9 mouse cellular contexts compared by ENCODE assay signal in genomic region chr16:92514896-92515295, GRCm38 (mm10). TPM values are rescaled to one million over a fixed set of nuclear protein-coding genes. Genes with fewer than 3 reads are reported as not detected.
A peak's percentile ranks its signal among the peaks of the same experiment; 100 is the strongest.
DNase-seq lines count a peak whose midpoint lies in the region; ATAC-seq and TF ChIP-seq lines count a peak whose summit lies in the region.
"Not testable (repeated sequence)": the region's sequence is repeated elsewhere in the genome, so short reads cannot be mapped to it uniquely, and the experiment has no call there.
"Had no signal": no experiment of that assay in that cellular context is flagged by ENCODE, and none has a peak within 500 bp of the region (broad histone marks: within the 10 kb centered on the region; RNA-seq: fewer than 3 reads in every experiment).

No protein-coding gene starts in this region.

- not testable (repeated sequence) for H3K9me3 ChIP-seq in E14TG2a.4 (ENCODE audit: low read length); ES-E14 (ENCODE audit: control insufficient read depth, insufficient read depth, low read depth, low read length)

- peak overlapping the region; percentile 41 for H3K4me3 ChIP-seq in E14TG2a.4 (replicated peaks; ENCODE audit: low read length)
- peak overlapping the region; percentile 37 to 74; a peak in 3 of 4 replicates for H3K4me3 ChIP-seq in ES-E14 (ENCODE audit: insufficient read depth in 1 of 2, low read depth in 1 of 2, low read length in 2 of 2, poor library complexity in 1 of 2, severe bottlenecking in 1 of 2)

- TF ChIP-seq CTCF in E14TG2a.4 (conservative IDR thresholded peaks at IDR 0.05; ENCODE audit: low read length): not testable (repeated sequence)

- in situ Hi-C loops in ES-E14 (cut with MboI; ENCODE audit: low sequenced_read_pairs in 2 of 2, unreplicated experiment in 2 of 2): not testable (repeated sequence)

- not testable (repeated sequence) for H3K27ac ChIP-seq in ES-E14 (ENCODE audit: insufficient read depth, low read depth, low read length, poor library complexity, severe bottlenecking)

- peak; percentile 23; the same call in 1 of the 2 replicates for ATAC-seq in granulocyte monocyte progenitor cell, adult 5-6 weeks (replicated peaks; ENCODE audit: poor library complexity, severe bottlenecking)
- ATAC-seq in megakaryocyte progenitor cell, adult 5-6 weeks (replicated peaks; ENCODE audit: poor library complexity): peak; percentile 54

- H3K4me1 ChIP-seq in E14TG2a.4 (replicated peaks; ENCODE audit: low read depth, low read length): peaks cover 18% of the 10 kb centered on the region
- not testable (repeated sequence) for H3K4me1 ChIP-seq in ES-E14 (ENCODE audit: control insufficient read depth in 2 of 2, insufficient read depth in 2 of 2, low read length in 2 of 2, poor library complexity in 1 of 2)

- not testable (repeated sequence) for H3K36me3 ChIP-seq in E14TG2a.4 (ENCODE audit: insufficient read depth, low read length); ES-E14 (ENCODE audit: control insufficient read depth, insufficient read depth, low read length, poor library complexity, severe bottlenecking)

- not testable (repeated sequence) for H3K27me3 ChIP-seq in E14TG2a.4 (ENCODE audit: insufficient read depth, low read length)

- not testable (repeated sequence) for DNase-seq in ES-E14 (ENCODE audit: low read depth, low spot score)
- DNase-seq in ZHBTc4 (ENCODE audit: low read depth, low spot score): peak; percentile 73
- DNase-seq in retina, adult 2 months (ENCODE audit: low read depth, low spot score): peak; percentile 46

- H3K9ac ChIP-seq in ES-E14 (ENCODE audit: insufficient read depth, low read depth, low read length, poor library complexity, severe bottlenecking): peak overlapping the region; percentile 54; the same call in 1 of the 2 replicates

RNA-seq across cellular contexts. Expression of gene Clic6, which starts 29.4 kb away (rescaled TPM):
- total RNA-seq in ES-E14 (2012; rRNA removed): 0.37 and 1.0 TPM in 2 replicates
- not detected in 2 replicates for total RNA-seq in granulocyte monocyte progenitor cell, adult 5-6 weeks (2014; fragmentation: Nextera tagmentation)
- total RNA-seq in granulocyte monocyte progenitor cell, adult 5-6 weeks (2017): not detected in 2 replicates
- total RNA-seq in megakaryocyte progenitor cell, adult 5-6 weeks (2015): not detected in 2 replicates
- total RNA-seq in megakaryocyte progenitor cell, adult 5-6 weeks (2017): 0.04 TPM in 1 of 2 replicates, not detected in the other
- total RNA-seq: adrenal gland, postnatal 25 days; common myeloid progenitor, adult 5-6 weeks; MEL had no signal

RNA-seq across cellular contexts. Expression of gene Rcan1, which starts 44.2 kb away (rescaled TPM):
- total RNA-seq in ES-E14 (2012; rRNA removed): 11.8 and 15.8 TPM in 2 replicates
- 6.3 and 11.5 TPM in 2 replicates for total RNA-seq in granulocyte monocyte progenitor cell, adult 5-6 weeks (2014; fragmentation: Nextera tagmentation)
- total RNA-seq in granulocyte monocyte progenitor cell, adult 5-6 weeks (2017): 7.4 and 8.0 TPM in 2 replicates
- total RNA-seq in megakaryocyte progenitor cell, adult 5-6 weeks (2015): 6.9 and 7.8 TPM in 2 replicates
- total RNA-seq in megakaryocyte progenitor cell, adult 5-6 weeks (2017): 8.4 and 8.6 TPM in 2 replicates
